Mouse (Mus musculus) forebrain, embryonic 10.5 days (tissue): ENCODE data around the gene Pou2f1. TPM values are rescaled to one million over a fixed set of nuclear protein-coding genes. Genes with fewer than 3 reads are reported as not detected.

ENCODE experiments used
- DNase-seq: peaks from one replicate; pipeline ENCODE4 v3.0.0-alpha.2; 2017; ENCODE audit warnings: low spot score; ENCODE audit errors: extremely low spot score
- H3K27ac ChIP-seq: fragments of 300-500 bp; sonication (generic); 2 replicates; pipeline ENCODE4 v1.5.1; 2016; ENCODE audit warnings: mild to moderate bottlenecking
- H3K27me3 ChIP-seq: fragments of 300-500 bp; sonication (generic); 2 replicates; pipeline ENCODE4 v1.6.1; 2016; ENCODE audit warnings: mild to moderate bottlenecking; ENCODE audit not compliant: poor library complexity, severe bottlenecking
- H3K36me3 ChIP-seq: fragments of 300-500 bp; sonication (generic); replicated peaks from 2 replicates; pipeline ENCODE4 v1.6.1; 2016; ENCODE audit warnings: mild to moderate bottlenecking, moderate library complexity
- H3K4me1 ChIP-seq: fragments of 300-500 bp; sonication (generic); 2 replicates; pipeline ENCODE4 v1.6.1; 2016
- H3K4me3 ChIP-seq: fragments of 300-500 bp; sonication (generic); 2 replicates; pipeline ENCODE4 v1.5.1; 2016; ENCODE audit warnings: mild to moderate bottlenecking, moderate library complexity
- H3K9me3 ChIP-seq: fragments of 300-500 bp; sonication (generic); 2 replicates; pipeline ENCODE4 v1.6.1; 2016; ENCODE audit warnings: mild to moderate bottlenecking, moderate library complexity
- WGBS: fragments of 180-500 bp; shearing (Covaris S2); methylation state at CpG from one replicate; pipeline ENCODE4 v1.1.7; 2016; 5-methylcytosine and 5-hydroxymethylcytosine counted together
- polyA plus RNA-seq: library from polyadenylated mRNA; unstranded; fragments of >200 nt; fragmentation: Nextera tagmentation; extraction: Ambion mirVana; gene quantifications from 2 replicates; pipeline ENCODE4 v1.2.1, GENCODE M21; 2016

Gene Pou2f1
- polyA plus RNA-seq, 1 experiment from 2014 or later: 23.6 TPM

- Histone ChIP-seq H3K27me3 (no peaks in the 10 kb centered on the region), H3K36me3 (no peaks in the 10 kb centered on the region; the same call in 1 of the 2 replicates), H3K9me3 (no peaks in the 10 kb centered on the region), H3K4me3 (no peak overlapping the region), H3K4me1 (no peaks in the 10 kb centered on the region), H3K27ac (no peak overlapping the region)
- DNase-seq: no peak
- WGBS: 94% methylated on average over 7 of the region's 7 CpGs
These were observed 74.8 kb downstream of the Pou2f1 start for GRCm38 (mm10) chr1:165927507-165928279.

- no peaks in the 10 kb centered on the region for H3K27me3 ChIP-seq
- DNase-seq: no peak
- H3K9me3 ChIP-seq: no peaks in the 10 kb centered on the region; the same call in 1 of the 2 replicates
- H3K4me1 ChIP-seq: no peaks in the 10 kb centered on the region
- peaks cover 4% of the 10 kb centered on the region; the same call in 1 of the 2 replicates for H3K36me3 ChIP-seq
- 90% methylated on average over 2 of the region's 2 CpGs for WGBS
- no peak overlapping the region for H3K27ac ChIP-seq
- no peak overlapping the region for H3K4me3 ChIP-seq
These were observed 77.3 kb downstream of the Pou2f1 start for GRCm38 (mm10) chr1:165925207-165925606.

- Histone ChIP-seq H3K27me3 (no peaks in the 10 kb centered on the region), H3K9me3 (no peaks in the 10 kb centered on the region; the same call in 1 of the 2 replicates), H3K27ac (no peak overlapping the region), H3K36me3 (peaks cover 4% of the 10 kb centered on the region; the same call in 1 of the 2 replicates), H3K4me3 (no peak overlapping the region), H3K4me1 (no peaks in the 10 kb centered on the region)
- WGBS: 86% methylated on average over 1 of the region's 1 CpGs
- DNase-seq: no peak
These were observed 80.0 kb downstream of the Pou2f1 start for GRCm38 (mm10) chr1:165922488-165922887.

- Histone ChIP-seq H3K27me3 (no peaks in the 10 kb centered on the region), H3K36me3 (peaks cover 19% of the 10 kb centered on the region), H3K9me3 (peaks cover 4% of the 10 kb centered on the region; the same call in 1 of the 2 replicates), H3K27ac (no peak overlapping the region), H3K4me1 (no peaks in the 10 kb centered on the region), H3K4me3 (no peak overlapping the region)
- no peak for DNase-seq
- 77% methylated on average over 3 of the region's 3 CpGs for WGBS
These were observed 81.5 kb downstream of the Pou2f1 start for GRCm38 (mm10) chr1:165921026-165921425.

GRCm38 (mm10) chr1:165914416-165914801, 88.1 kb downstream of the Pou2f1 start:
- no peak overlapping the region for H3K4me3 ChIP-seq
- H3K27me3 ChIP-seq: no peaks in the 10 kb centered on the region
- no peaks in the 10 kb centered on the region; the same call in 1 of the 2 replicates for H3K4me1 ChIP-seq
- H3K9me3 ChIP-seq: peaks cover 5% of the 10 kb centered on the region; the same call in 1 of the 2 replicates
- no peak overlapping the region for H3K27ac ChIP-seq
- DNase-seq: no peak
- WGBS: 89% methylated on average over 2 of the region's 2 CpGs
- peaks cover 43% of the 10 kb centered on the region for H3K36me3 ChIP-seq

- DNase-seq: no peak
- peaks cover 49% of the 10 kb centered on the region for H3K36me3 ChIP-seq
- H3K4me3 ChIP-seq: no peak overlapping the region
- no peaks in the 10 kb centered on the region for H3K27me3 ChIP-seq
- peaks cover 5% of the 10 kb centered on the region; the same call in 1 of the 2 replicates for H3K9me3 ChIP-seq
- no peaks in the 10 kb centered on the region; the same call in 1 of the 2 replicates for H3K4me1 ChIP-seq
- 88% methylated on average over 2 of the region's 2 CpGs for WGBS
- no peak overlapping the region for H3K27ac ChIP-seq
These were observed 88.6 kb downstream of the Pou2f1 start for GRCm38 (mm10) chr1:165913720-165914415.

GRCm38 (mm10) chr1:165909471-165909870, 93.0 kb downstream of the Pou2f1 start:
- Histone ChIP-seq H3K36me3 (peaks cover 71% of the 10 kb centered on the region), H3K4me3 (no peak overlapping the region), H3K4me1 (peaks cover 1% of the 10 kb centered on the region; the same call in 1 of the 2 replicates), H3K27ac (no peak overlapping the region), H3K9me3 (no peaks in the 10 kb centered on the region), H3K27me3 (no peaks in the 10 kb centered on the region)
- DNase-seq: no peak
- 85% methylated on average over 3 of the region's 3 CpGs for WGBS

GRCm38 (mm10) chr1:165908806-165909205, 93.7 kb downstream of the Pou2f1 start:
- Histone ChIP-seq H3K9me3 (no peaks in the 10 kb centered on the region), H3K36me3 (peaks cover 71% of the 10 kb centered on the region), H3K4me3 (no peak overlapping the region), H3K27ac (no peak overlapping the region), H3K4me1 (peaks cover 8% of the 10 kb centered on the region), H3K27me3 (no peaks in the 10 kb centered on the region)
- DNase-seq: no peak
- 74% methylated on average over 3 of the region's 3 CpGs for WGBS

GRCm38 (mm10) chr1:165908153-165908552, 94.3 kb downstream of the Pou2f1 start:
- Histone ChIP-seq H3K27me3 (no peaks in the 10 kb centered on the region), H3K4me1 (peaks cover 14% of the 10 kb centered on the region), H3K9me3 (no peaks in the 10 kb centered on the region), H3K27ac (no peak overlapping the region), H3K36me3 (peaks cover 71% of the 10 kb centered on the region), H3K4me3 (no peak overlapping the region)
- DNase-seq: no peak
- 89% methylated on average over 2 of the region's 2 CpGs for WGBS

- DNase-seq: no peak
- Histone ChIP-seq H3K4me3 (no peak overlapping the region), H3K9me3 (no peaks in the 10 kb centered on the region), H3K36me3 (peaks cover 79% of the 10 kb centered on the region), H3K4me1 (peaks cover 14% of the 10 kb centered on the region), H3K27me3 (no peaks in the 10 kb centered on the region), H3K27ac (no peak overlapping the region)
- 49% methylated on average over 1 of the region's 1 CpGs for WGBS
These were observed 98.9 kb downstream of the Pou2f1 start for GRCm38 (mm10) chr1:165903596-165903995.

GRCm38 (mm10) chr1:165891686-165892085, 110.8 kb downstream of the Pou2f1 start:
- Histone ChIP-seq H3K4me1 (no peaks in the 10 kb centered on the region), H3K4me3 (no peak overlapping the region), H3K9me3 (peaks cover 4% of the 10 kb centered on the region; the same call in 1 of the 2 replicates), H3K27ac (no peak overlapping the region), H3K36me3 (peaks cover 88% of the 10 kb centered on the region), H3K27me3 (no peaks in the 10 kb centered on the region)
- DNase-seq: no peak
- WGBS: 86% methylated on average over 2 of the region's 2 CpGs

- DNase-seq: no peak
- H3K36me3 ChIP-seq: peaks cover 71% of the 10 kb centered on the region
- no peak overlapping the region for H3K4me3 ChIP-seq
- H3K27me3 ChIP-seq: no peaks in the 10 kb centered on the region
- peaks cover 7% of the 10 kb centered on the region for H3K4me1 ChIP-seq
- no peaks in the 10 kb centered on the region for H3K9me3 ChIP-seq
- 70% methylated on average over 8 of the region's 8 CpGs for WGBS
- no peak overlapping the region for H3K27ac ChIP-seq
These were observed 120.2 kb downstream of the Pou2f1 start for GRCm38 (mm10) chr1:165882146-165882900.
